8 mouse cellular contexts compared by ENCODE assay signal in the genomic region with DNA sequence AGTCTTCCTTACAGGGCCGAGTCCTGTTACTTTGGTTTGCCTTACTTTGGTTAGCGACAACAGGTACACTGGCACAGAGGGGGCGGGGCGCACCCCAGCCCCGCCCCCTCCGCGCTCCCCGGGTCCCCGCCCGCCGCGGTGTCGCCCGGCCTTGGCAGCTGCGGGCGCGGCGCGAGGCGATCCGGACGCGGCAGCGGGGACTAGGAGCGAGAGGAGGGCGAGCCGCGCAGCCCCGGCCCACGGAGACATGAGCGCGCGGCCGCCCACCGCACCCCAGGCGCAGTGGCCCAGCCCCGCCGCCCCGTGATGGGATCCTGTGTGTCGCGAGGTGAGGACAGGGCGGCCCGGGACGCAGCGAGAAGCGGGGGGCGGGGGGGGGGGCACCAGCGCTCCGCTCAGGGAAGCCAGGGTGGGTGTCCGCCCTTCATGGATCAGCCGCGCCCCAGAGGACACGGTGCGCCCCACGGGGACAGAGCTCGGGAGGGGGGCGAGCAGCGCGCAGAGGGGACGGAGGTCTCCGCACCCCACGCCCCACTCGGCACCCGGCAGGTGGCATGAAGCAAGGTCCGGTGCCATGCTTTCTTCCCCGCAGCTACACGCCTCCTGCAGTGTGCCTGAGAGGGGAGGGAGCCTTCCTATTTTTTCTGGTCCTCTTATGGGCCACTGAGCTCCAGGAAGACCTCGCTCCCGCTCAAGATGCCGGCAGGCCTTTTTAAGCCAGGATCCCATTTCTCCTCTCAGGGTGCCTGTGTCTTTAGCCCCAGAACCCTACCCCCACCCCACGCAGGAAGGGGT. TPM values are rescaled to one million over a fixed set of nuclear protein-coding genes. Genes with fewer than 3 reads are reported as not detected.
DNase-seq lines count a peak whose midpoint lies in the region; ATAC-seq lines count a peak whose summit lies in the region.

A gene (plus strand): TSS at position 224 of the 795 bp plus-strand sequence.

- WGBS in heart, embryonic 13.5 days, result 1% methylated on average over 58 of the region's 71 CpGs
- 4% methylated on average over 67 of the region's 71 CpGs for WGBS in large intestine, adult 2 months
- WGBS in midbrain, embryonic 14.5 days, result under 1% methylated on average over 56 of the region's 71 CpGs

- H3K27me3 ChIP-seq in heart, embryonic 13.5 days (replicated peaks), result peaks cover 70% of the 10 kb centered on the region
- peaks cover 7% of the 10 kb centered on the region; the same call in 1 of the 2 replicates for H3K27me3 ChIP-seq in midbrain, embryonic 14.5 days (ENCODE audit: control insufficient read depth, insufficient read depth, low read length)

- H3K4me1 ChIP-seq in heart, embryonic 13.5 days, result peaks cover 13% of the 10 kb centered on the region
- H3K4me1 ChIP-seq in midbrain, embryonic 14.5 days (ENCODE audit: control insufficient read depth, insufficient read depth, low read length), result no peaks in the 10 kb centered on the region

- H3K9ac ChIP-seq in heart, embryonic 13.5 days, result peak within 1 kb of the TSS; percentile 84
- peak within 1 kb of the TSS; percentile 77 for H3K9ac ChIP-seq in midbrain, embryonic 14.5 days (replicated peaks; ENCODE audit: low read length)

- peak within 1 kb of the TSS; percentile 65 for H3K4me3 ChIP-seq in heart, embryonic 13.5 days
- peak within 1 kb of the TSS; percentile 58 for H3K4me3 ChIP-seq in midbrain, embryonic 14.5 days (replicated peaks; ENCODE audit: low read depth, low read length)

- H3K4me2 ChIP-seq in heart, embryonic 13.5 days, result peak within 1 kb of the TSS; percentile 96
- peak within 1 kb of the TSS; percentile 96 for H3K4me2 ChIP-seq in midbrain, embryonic 14.5 days (ENCODE audit: low read length)

- H3K36me3 ChIP-seq in heart, embryonic 13.5 days, result no peaks in the 10 kb centered on the region
- H3K36me3 ChIP-seq in midbrain, embryonic 14.5 days (ENCODE audit: control insufficient read depth, insufficient read depth, low read length), result no peaks in the 10 kb centered on the region

- no peak within 1 kb of the TSS for H3K27ac ChIP-seq in heart, embryonic 13.5 days (replicated peaks)
- H3K27ac ChIP-seq in midbrain, embryonic 14.5 days (replicated peaks; ENCODE audit: low read depth, low read length), result 0 out of 2 replicates have a peak within 1 kb of the TSS, but pooled peaks have one; percentile 20

- ATAC-seq in heart, embryonic 13.5 days (ENCODE audit: extremely low read depth, insufficient number of reproducible peaks, low FRiP score, low TSS enrichment), result no peak
- ATAC-seq in granulocyte monocyte progenitor cell, adult 5-6 weeks (replicated peaks; ENCODE audit: poor library complexity, severe bottlenecking), result peak; percentile 21; the same call in 1 of the 2 replicates
- ATAC-seq in midbrain, embryonic 14.5 days (ENCODE audit: low FRiP score, low TSS enrichment), result peak; percentile 49

- no peak for DNase-seq in heart, adult 9 months (ENCODE audit: low spot score in 2 of 2)
- DNase-seq in ZHBTc4 (ENCODE audit: low read depth, low spot score), result peak; percentile 49
- peak; percentile 24 for DNase-seq in large intestine, adult 2 months (ENCODE audit: low read depth, low spot score)
- peak; percentile 79 for DNase-seq in midbrain, embryonic 14.5 days
- DNase-seq in left cerebral cortex, adult 8-10 months (ENCODE audit: low spot score in 2 of 2), result no peak
- no peak for DNase-seq in cerebellum, adult 9-11 months

- H3K9me3 ChIP-seq in heart, embryonic 13.5 days, result no peaks in the 10 kb centered on the region
- no peaks in the 10 kb centered on the region for H3K9me3 ChIP-seq in midbrain, embryonic 14.5 days (ENCODE audit: control insufficient read depth, low read length)

RNA-seq across cellular contexts. Expression of the gene that starts here (rescaled TPM):
- 1.2 TPM in 2 replicates for polyA plus RNA-seq in heart, embryonic 13.5 days (2015; fragmentation: Nextera tagmentation; extraction: Ambion mirVana)
- total RNA-seq in granulocyte monocyte progenitor cell, adult 5-6 weeks (2014; fragmentation: Nextera tagmentation), result not detected in 2 replicates
- not detected in 2 replicates for total RNA-seq in granulocyte monocyte progenitor cell, adult 5-6 weeks (2017)
- 0.56 and 0.91 TPM in 2 replicates for polyA plus RNA-seq in large intestine, adult 2 months (2012; rRNA removed)
- polyA plus RNA-seq in midbrain, embryonic 14.5 days (2014; fragmentation: Nextera tagmentation; extraction: Ambion mirVana), result 26.7 and 37.2 TPM in 2 replicates
- total RNA-seq in left cerebral cortex, adult 8-10 months (2022), result 1 to 10 TPM; 2.7 to 4.1 (median 3.6) TPM

Comparison
In these comparisons a context has a peak if more than half of its experiments do, and no peak if none do; other contexts are left out.
1. RNA of the gene that starts here (polyA plus RNA-seq): 26.7 to 37.2 TPM in midbrain, embryonic 14.5 days; 1.2 TPM in heart, embryonic 13.5 days and 0.56 to 0.91 TPM in large intestine, adult 2 months; every median in the first group is over 10 times any median in the second.
2. Peak in ATAC-seq in granulocyte monocyte progenitor cell, adult 5-6 weeks; RNA of the gene not detected or under 1 TPM.
3. Peak in DNase-seq in large intestine, adult 2 months; RNA of the gene not detected or under 1 TPM.
4. DNase-seq: peak in ZHBTc4 (single experiment) and midbrain, embryonic 14.5 days (single experiment); none in heart, adult 9 months (0 of 2), left cerebral cortex, adult 8-10 months (0 of 2) and cerebellum, adult 9-11 months (single experiment).